Mouse (Mus musculus): ENCODE measurements around the gene Plekho1. TPM values are rescaled to one million over a fixed set of nuclear protein-coding genes. Genes with fewer than 3 reads are reported as not detected.

Gene Plekho1
- total RNA-seq, 2 experiments from 2014 or later = 56.2 to 67.9 TPM

DNA sequence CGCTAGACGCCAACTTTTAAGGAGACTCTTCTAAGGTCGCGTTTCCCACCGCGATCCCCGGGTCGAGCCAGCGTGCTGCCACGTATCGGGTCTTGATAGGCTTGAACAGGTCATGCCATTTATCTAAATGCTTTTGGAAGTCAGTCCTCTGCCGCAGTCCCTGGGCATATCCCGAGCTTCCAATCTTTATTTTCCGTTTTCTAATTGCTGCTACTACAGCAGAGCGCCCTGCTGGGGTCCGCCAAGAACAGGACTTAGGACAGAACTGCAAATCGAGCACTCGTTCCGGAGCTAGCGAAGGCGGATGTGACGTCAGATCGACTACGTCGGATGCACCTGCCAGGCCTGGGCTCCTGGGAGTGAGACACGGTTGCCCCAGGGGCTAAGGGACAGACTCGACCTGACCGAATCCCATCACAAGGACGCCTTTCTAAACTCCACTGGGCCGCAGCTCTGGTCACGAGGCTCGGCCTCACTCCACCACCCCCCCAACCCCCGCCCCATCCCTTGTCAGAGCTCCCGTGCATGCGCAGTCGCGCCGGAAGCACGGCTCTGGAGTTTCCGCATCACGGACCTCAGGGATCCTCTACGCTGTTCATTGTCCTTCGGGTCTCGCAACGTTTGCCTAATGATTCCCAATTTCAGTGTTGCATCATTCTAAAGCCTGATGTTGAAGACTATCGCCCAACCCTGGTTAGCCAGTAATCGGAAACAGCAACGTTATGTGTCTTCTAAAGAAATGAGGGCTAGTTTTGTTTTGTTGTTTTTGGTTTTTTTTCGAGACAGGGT is 44.8 kb downstream of the Plekho1 start:
- DNase-seq = peak; percentile 89

DNA sequence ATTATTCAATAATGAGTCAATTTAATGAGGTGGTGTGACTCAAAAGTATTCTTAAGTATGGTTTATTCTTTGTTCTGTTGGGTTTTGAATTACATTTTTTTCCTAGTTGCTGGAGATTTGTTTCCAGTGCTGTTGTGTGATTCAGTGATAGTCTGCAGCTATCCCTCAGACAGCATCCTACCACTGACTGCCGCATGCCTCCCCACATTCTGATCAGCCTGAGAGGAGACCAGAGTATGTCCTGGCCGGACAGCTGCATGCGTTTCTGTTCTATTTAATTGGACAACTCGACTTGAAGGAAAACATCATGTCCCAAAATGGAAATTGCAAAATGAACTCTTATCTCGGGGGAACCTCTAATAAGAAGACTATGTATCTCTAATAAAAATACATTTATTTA is 47.5 kb downstream of the Plekho1 start:
- DNase-seq = no peak

DNA sequence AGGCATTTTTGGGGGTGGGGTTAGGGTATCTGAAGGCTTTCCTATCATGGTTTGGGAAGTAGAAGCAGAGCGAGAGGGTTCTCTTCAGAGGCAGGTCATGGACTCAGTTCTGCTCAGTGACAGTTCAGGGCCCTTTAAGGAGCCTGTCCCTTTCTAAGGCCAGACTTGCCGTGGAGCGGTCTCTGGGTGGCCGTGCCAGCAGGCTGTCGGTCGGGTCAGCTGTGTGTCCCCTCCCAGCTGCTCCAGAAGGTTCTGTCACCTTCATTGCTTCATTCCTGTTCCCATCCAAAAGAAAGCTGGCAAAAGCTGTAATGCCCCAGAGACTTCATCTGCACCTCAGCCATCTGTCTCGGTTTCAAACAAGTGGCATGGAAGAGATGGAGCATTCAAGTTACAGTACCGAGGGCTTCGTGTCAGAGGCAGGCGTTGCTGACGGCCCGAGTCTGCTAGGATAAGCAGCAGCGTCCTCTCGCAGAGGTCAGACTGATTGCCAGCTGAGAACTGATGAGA is 50.0 kb downstream of the Plekho1 start:
- DNase-seq = no peak

DNA sequence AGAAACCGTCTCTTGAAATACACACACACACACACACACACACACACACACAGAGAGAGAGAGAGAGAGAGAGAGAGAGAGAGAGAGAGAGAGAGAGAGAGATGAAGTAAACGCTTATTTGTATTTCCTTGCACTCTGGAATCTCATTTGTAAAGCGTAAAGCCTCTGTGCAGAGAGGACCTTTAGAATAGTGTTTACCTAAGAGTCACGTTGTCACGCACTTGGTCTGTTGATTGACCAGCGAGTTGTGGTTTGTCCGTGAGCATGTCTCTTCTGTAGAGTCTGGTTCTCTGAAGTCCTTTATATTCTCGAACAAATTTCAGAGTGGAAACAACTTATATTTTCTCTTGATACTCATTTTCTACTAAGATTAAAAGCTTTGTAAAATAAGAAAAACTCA is 51.1 kb downstream of the Plekho1 start:
- DNase-seq = no peak

DNA sequence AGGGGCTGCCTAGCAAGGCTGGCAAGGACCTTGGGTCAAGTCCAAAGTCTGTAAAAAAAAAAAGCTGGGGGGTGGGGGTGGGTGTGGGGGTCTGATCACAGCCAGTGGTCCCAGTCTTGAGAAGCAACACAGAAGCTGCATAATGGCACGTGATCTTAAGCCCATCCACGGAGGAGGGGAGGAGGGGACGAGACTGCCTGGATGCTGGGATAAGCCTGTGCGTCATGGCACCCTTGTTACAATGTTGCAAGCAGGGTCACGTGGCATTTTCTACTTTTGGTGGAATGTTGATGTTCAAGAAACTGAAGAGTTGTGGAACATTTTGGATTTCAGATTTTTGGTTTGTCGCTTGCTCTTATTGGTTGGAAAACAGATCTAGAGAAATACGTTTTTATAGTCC is 52.6 kb downstream of the Plekho1 start:
- no peak for DNase-seq

DNA sequence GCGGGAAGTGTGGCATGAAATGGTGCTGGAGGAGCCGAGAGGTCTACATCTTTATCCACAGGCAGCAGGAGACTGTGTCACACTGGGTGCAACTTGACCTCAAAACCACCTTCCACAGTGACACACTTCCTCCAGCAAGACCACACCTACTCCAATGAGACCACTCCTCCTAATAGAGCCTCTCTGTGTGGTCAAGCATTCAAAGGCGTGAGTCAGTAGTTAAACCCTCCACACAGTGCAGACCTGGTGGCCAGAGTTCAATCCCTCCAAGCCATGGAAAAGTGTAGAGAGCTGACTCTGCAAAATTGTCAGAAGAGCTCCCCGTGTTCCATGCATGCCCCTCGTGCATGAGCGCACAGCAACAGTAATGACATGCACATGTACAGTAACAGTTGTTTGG is 53.1 kb downstream of the Plekho1 start:
- no peak for DNase-seq

DNA sequence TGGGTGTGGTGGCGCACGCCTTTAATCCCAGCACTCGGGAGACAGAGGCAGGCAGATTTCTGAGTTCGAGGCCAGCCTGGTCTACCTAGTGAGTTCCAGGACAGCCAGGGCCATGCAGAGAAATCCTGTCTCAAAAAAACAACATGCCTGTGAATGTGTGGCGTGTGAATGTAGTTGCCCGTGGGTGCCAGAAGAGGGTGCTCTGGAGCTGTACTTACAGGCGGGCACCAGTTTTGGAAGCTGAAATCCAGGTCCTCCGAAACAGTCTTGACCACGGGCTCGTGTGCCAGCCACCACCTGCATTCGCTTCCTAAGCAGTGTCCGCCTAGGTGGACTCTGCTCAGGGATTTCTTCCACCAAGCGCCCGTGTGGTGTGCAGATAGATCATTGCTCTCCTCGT is 57.0 kb downstream of the Plekho1 start:
- DNase-seq = peak; percentile 22

Other genes starting within 250 kb of the Plekho1 start
- 10 to 100 TPM; 27.7 to 29.4 TPM for gene Tars2, start 235.8 kb downstream of the Plekho1 start, total RNA-seq (2021)
- 10 to 100 TPM; 32.2 to 41.1 TPM for gene Rprd2, start 177.1 kb downstream of the Plekho1 start, total RNA-seq (2021)
- gene Prpf3, start 140.1 kb downstream of the Plekho1 start, total RNA-seq (2021) = 10 to 100 TPM; 12.8 to 22.9 TPM
- gene Mrps21, start 124.5 kb downstream of the Plekho1 start, total RNA-seq (2021) = 100 to 1,000 TPM; 270 to 271 TPM
- gene Ciart, start 113.8 kb downstream of the Plekho1 start, total RNA-seq (2021) = 1 to 10 TPM; 1.0 to 1.6 TPM
- 10 to 100 TPM; 15.7 to 20.8 TPM for gene BC028528, start 104.0 kb downstream of the Plekho1 start, total RNA-seq (2021)
- 10 to 100 TPM; 66.1 to 72.1 TPM for gene Aph1a, start 102.0 kb downstream of the Plekho1 start, total RNA-seq (2021)
- 10 to 100 TPM; 49.1 to 56.9 TPM for gene Car14, start 91.3 kb downstream of the Plekho1 start, total RNA-seq (2021)
- gene Anp32e, start 66.8 kb downstream of the Plekho1 start, total RNA-seq (2021) = 100 to 1,000 TPM in 1 of 2 experiments, 10 to 100 TPM in 1; 87.3 to 101 TPM
- gene Vps45, start 62.5 kb upstream of the Plekho1 start, total RNA-seq (2021) = 10 to 100 TPM; 25.4 to 27.3 TPM
- 10 to 100 TPM; 49.3 to 55.9 TPM for gene Otud7b, start 108.5 kb upstream of the Plekho1 start, total RNA-seq (2021)
- gene Mtmr11, start 166.0 kb upstream of the Plekho1 start, total RNA-seq (2021) = 10 to 100 TPM in 1 of 2 experiments, 1 to 10 TPM in 1; 4.3 to 12.0 TPM
- gene Sf3b4, start 176.3 kb upstream of the Plekho1 start, total RNA-seq (2021) = 10 to 100 TPM; 18.4 to 22.5 TPM
- 1 to 10 TPM; 4.1 TPM for gene Sv2a, start 185.2 kb upstream of the Plekho1 start, total RNA-seq (2021)
- 10 to 100 TPM; 23.3 to 28.3 TPM for gene Bola1, start 223.7 kb upstream of the Plekho1 start, total RNA-seq (2021)
- 10 to 100 TPM; 10.3 to 10.7 TPM for gene Hist2h2ab, start 223.9 kb upstream of the Plekho1 start, total RNA-seq (2021)
- gene Hist2h2ac, start 224.9 kb upstream of the Plekho1 start, total RNA-seq (2021) = 10 to 100 TPM; 77.5 to 90.5 TPM
- 1 to 10 TPM; 3.7 to 4.7 TPM for gene Hist2h2be, start 225.1 kb upstream of the Plekho1 start, total RNA-seq (2021)
- 10 to 100 TPM; 79.1 to 93.5 TPM for gene Hist2h3c2, start 243.1 kb upstream of the Plekho1 start, total RNA-seq (2021)
- 100 to 1,000 TPM; 666 to 717 TPM for gene Hist2h2aa2, start 244.3 kb upstream of the Plekho1 start, total RNA-seq (2021)
- gene Hist2h2aa1, start 249.5 kb upstream of the Plekho1 start, total RNA-seq (2021) = 10 to 100 TPM; 10.2 to 16.2 TPM

Data from gastrocnemius, postnatal 10 days (tissue).